Mouse (Mus musculus) neural tube, embryonic 15.5 days (tissue): ENCODE measurements at regions not wholly inside any gene's neighbourhood (a gene's known extent, or its start where the extent isn't known, plus 50 kb on each side); places are given as distances from the start of the nearest gene placed in this dataset.

Experiments used
- ATAC-seq: fragments of 200-750 bp; cut with Nextera tagmentation; 2 replicates; pipeline ENCODE4 v1.8.0; 2017; ENCODE audit warnings: mild to moderate bottlenecking, moderate TSS enrichment, moderate library complexity; ENCODE audit not compliant: low FRiP score
- H3K27ac ChIP-seq: fragments of 300-500 bp; sonication (generic); replicated peaks from 2 replicates; pipeline ENCODE4 v1.5.1; 2015; ENCODE audit warnings: mild to moderate bottlenecking, inconsistent platforms
- H3K27me3 ChIP-seq: fragments of 300-500 bp; sonication (generic); replicated peaks from 2 replicates; pipeline ENCODE4 v1.6.1; 2015; ENCODE audit warnings: inconsistent platforms
- H3K36me3 ChIP-seq: fragments of 300-500 bp; sonication (generic); 2 replicates; pipeline ENCODE4 v1.6.1; 2015; ENCODE audit warnings: inconsistent platforms
- H3K4me1 ChIP-seq: fragments of 300-500 bp; sonication (generic); 2 replicates; pipeline ENCODE4 v1.6.1; 2015; ENCODE audit warnings: inconsistent platforms
- H3K4me2 ChIP-seq: fragments of 300-500 bp; sonication (generic); 2 replicates; pipeline ENCODE4 v1.6.1; 2015; ENCODE audit warnings: inconsistent platforms, mild to moderate bottlenecking, moderate library complexity
- H3K4me3 ChIP-seq: fragments of 300-500 bp; sonication (generic); replicated peaks from 2 replicates; pipeline ENCODE4 v1.5.1; 2015; ENCODE audit warnings: mild to moderate bottlenecking, inconsistent platforms
- H3K9ac ChIP-seq: fragments of 300-500 bp; sonication (generic); replicated peaks from 2 replicates; pipeline ENCODE4 v1.6.1; 2015; ENCODE audit warnings: mild to moderate bottlenecking, inconsistent platforms
- H3K9me3 ChIP-seq: fragments of 300-500 bp; sonication (generic); replicated peaks from 2 replicates; pipeline ENCODE4 v1.6.1; 2016; ENCODE audit warnings: inconsistent platforms
- WGBS: fragments of 180-500 bp; shearing (Covaris S2); methylation state at CpG from one replicate; pipeline ENCODE4 v1.1.7; 2015; ENCODE audit warnings: mixed read lengths; 5-methylcytosine and 5-hydroxymethylcytosine counted together

GRCm38 (mm10) chr12:110074921-110075320, 203.9 kb upstream of the Dio3 start:
- H3K27ac ChIP-seq = no peak overlapping the region
- H3K27me3 ChIP-seq = no peaks in the 10 kb centered on the region
- no peak overlapping the region for H3K4me3 ChIP-seq
- WGBS = 93% methylated on average over 8 of the region's 8 CpGs
- ATAC-seq = no peak
- H3K9ac ChIP-seq = no peak overlapping the region
- peaks cover 6% of the 10 kb centered on the region for H3K4me1 ChIP-seq
- no peaks in the 10 kb centered on the region for H3K9me3 ChIP-seq
- H3K36me3 ChIP-seq = no peaks in the 10 kb centered on the region
- no peak overlapping the region for H3K4me2 ChIP-seq

GRCm38 (mm10) chr12:110077211-110077884, 201.5 kb upstream of the Dio3 start:
- Histone ChIP-seq H3K36me3 (no peaks in the 10 kb centered on the region), H3K4me2 (no peak overlapping the region), H3K4me1 (peaks cover 6% of the 10 kb centered on the region), H3K9ac (no peak overlapping the region), H3K4me3 (no peak overlapping the region), H3K9me3 (no peaks in the 10 kb centered on the region), H3K27ac (no peak overlapping the region), H3K27me3 (no peaks in the 10 kb centered on the region)
- WGBS = 36% methylated on average over 6 of the region's 6 CpGs
- no peak for ATAC-seq

GRCm38 (mm10) chr12:110078081-110078505, 200.8 kb upstream of the Dio3 start:
- no peaks in the 10 kb centered on the region for H3K9me3 ChIP-seq
- H3K4me2 ChIP-seq = no peak overlapping the region
- H3K36me3 ChIP-seq = no peaks in the 10 kb centered on the region
- peaks cover 6% of the 10 kb centered on the region for H3K4me1 ChIP-seq
- WGBS = 75% methylated on average over 13 of the region's 13 CpGs
- H3K4me3 ChIP-seq = no peak overlapping the region
- no peaks in the 10 kb centered on the region for H3K27me3 ChIP-seq
- ATAC-seq = no peak
- no peak overlapping the region for H3K27ac ChIP-seq
- H3K9ac ChIP-seq = no peak overlapping the region

- H3K27me3 ChIP-seq = no peaks in the 10 kb centered on the region
- H3K4me2 ChIP-seq = no peak overlapping the region
- no peaks in the 10 kb centered on the region for H3K36me3 ChIP-seq
- no peak overlapping the region for H3K4me3 ChIP-seq
- H3K4me1 ChIP-seq = peaks cover 5% of the 10 kb centered on the region
- no peak for ATAC-seq
- WGBS = 85% methylated on average over 3 of the region's 3 CpGs
- H3K9ac ChIP-seq = no peak overlapping the region
- H3K9me3 ChIP-seq = no peaks in the 10 kb centered on the region
- no peak overlapping the region for H3K27ac ChIP-seq
Measured at GRCm38 (mm10) chr12:110081831-110082615, 196.8 kb upstream of the Dio3 start.

GRCm38 (mm10) chr12:110082921-110083320, 195.9 kb upstream of the Dio3 start:
- no peaks in the 10 kb centered on the region for H3K9me3 ChIP-seq
- WGBS = 29% methylated on average over 13 of the region's 13 CpGs
- H3K27me3 ChIP-seq = no peaks in the 10 kb centered on the region
- no peak overlapping the region for H3K4me2 ChIP-seq
- no peak for ATAC-seq
- no peaks in the 10 kb centered on the region for H3K4me1 ChIP-seq
- no peak overlapping the region for H3K27ac ChIP-seq
- no peak overlapping the region for H3K4me3 ChIP-seq
- H3K36me3 ChIP-seq = no peaks in the 10 kb centered on the region
- no peak overlapping the region for H3K9ac ChIP-seq

GRCm38 (mm10) chr12:110083471-110083870, 195.4 kb upstream of the Dio3 start:
- Histone ChIP-seq H3K36me3 (no peaks in the 10 kb centered on the region), H3K27me3 (no peaks in the 10 kb centered on the region), H3K9ac (no peak overlapping the region), H3K4me3 (no peak overlapping the region), H3K4me1 (no peaks in the 10 kb centered on the region), H3K4me2 (no peak overlapping the region), H3K9me3 (no peaks in the 10 kb centered on the region), H3K27ac (no peak overlapping the region)
- ATAC-seq = no peak
- WGBS = 81% methylated on average over 5 of the region's 5 CpGs

- no peak for ATAC-seq
Measured at GRCm38 (mm10) chr12:110086921-110087320, 191.9 kb upstream of the Dio3 start.

GRCm38 (mm10) chr12:110087812-110088211, 191.1 kb upstream of the Dio3 start:
- ATAC-seq = no peak
- no peaks in the 10 kb centered on the region for H3K9me3 ChIP-seq
- H3K4me3 ChIP-seq = no peak overlapping the region
- no peak overlapping the region for H3K4me2 ChIP-seq
- H3K4me1 ChIP-seq = 0 out of 2 replicates have a peak, but pooled peaks cover 4% of the 10 kb centered on the region
- H3K27ac ChIP-seq = no peak overlapping the region
- H3K36me3 ChIP-seq = no peaks in the 10 kb centered on the region
- H3K27me3 ChIP-seq = no peaks in the 10 kb centered on the region
- H3K9ac ChIP-seq = no peak overlapping the region

More at GRCm38 (mm10) chr12:110086921-110087320, 191.9 kb upstream of the Dio3 start:
- Histone ChIP-seq H3K9ac (no peak overlapping the region), H3K4me1 (no peaks in the 10 kb centered on the region), H3K36me3 (no peaks in the 10 kb centered on the region), H3K4me3 (no peak overlapping the region), H3K9me3 (no peaks in the 10 kb centered on the region), H3K4me2 (no peak overlapping the region), H3K27me3 (no peaks in the 10 kb centered on the region), H3K27ac (no peak overlapping the region)
- 83% methylated on average over 2 of the region's 2 CpGs for WGBS

GRCm38 (mm10) chr12:110102186-110102585, 176.7 kb upstream of the Dio3 start:
- no peak overlapping the region for H3K4me2 ChIP-seq
- H3K4me3 ChIP-seq = no peak overlapping the region
- ATAC-seq = no peak
- H3K27ac ChIP-seq = no peak overlapping the region
- no peaks in the 10 kb centered on the region for H3K36me3 ChIP-seq
- no peaks in the 10 kb centered on the region for H3K4me1 ChIP-seq
- no peaks in the 10 kb centered on the region for H3K9me3 ChIP-seq
- H3K27me3 ChIP-seq = no peaks in the 10 kb centered on the region
- 93% methylated on average over 7 of the region's 7 CpGs for WGBS
- H3K9ac ChIP-seq = no peak overlapping the region

GRCm38 (mm10) chr12:110112051-110112722, 166.7 kb upstream of the Dio3 start:
- no peak overlapping the region for H3K27ac ChIP-seq
- no peaks in the 10 kb centered on the region for H3K36me3 ChIP-seq
- H3K4me1 ChIP-seq = no peaks in the 10 kb centered on the region
- H3K27me3 ChIP-seq = no peaks in the 10 kb centered on the region
- H3K9ac ChIP-seq = no peak overlapping the region
- WGBS = 79% methylated on average over 11 of the region's 11 CpGs
- no peak for ATAC-seq
- H3K4me3 ChIP-seq = no peak overlapping the region
- H3K9me3 ChIP-seq = no peaks in the 10 kb centered on the region
- no peak overlapping the region for H3K4me2 ChIP-seq

- H3K4me3 ChIP-seq = no peak overlapping the region
- H3K4me1 ChIP-seq = no peaks in the 10 kb centered on the region
- H3K27me3 ChIP-seq = no peaks in the 10 kb centered on the region
- ATAC-seq = no peak
- no peak overlapping the region for H3K4me2 ChIP-seq
- H3K36me3 ChIP-seq = no peaks in the 10 kb centered on the region
- no peaks in the 10 kb centered on the region for H3K9me3 ChIP-seq
- H3K9ac ChIP-seq = no peak overlapping the region
- 90% methylated on average over 7 of the region's 7 CpGs for WGBS
- H3K27ac ChIP-seq = no peak overlapping the region
Measured at GRCm38 (mm10) chr12:110112723-110113105, 166.2 kb upstream of the Dio3 start.

- Histone ChIP-seq H3K9ac (no peak overlapping the region), H3K36me3 (no peaks in the 10 kb centered on the region), H3K4me1 (0 out of 2 replicates have a peak, but pooled peaks cover 6% of the 10 kb centered on the region), H3K27me3 (no peaks in the 10 kb centered on the region), H3K27ac (no peak overlapping the region), H3K9me3 (no peaks in the 10 kb centered on the region), H3K4me3 (no peak overlapping the region), H3K4me2 (no peak overlapping the region)
- WGBS = 46% methylated on average over 7 of the region's 7 CpGs
- ATAC-seq = no peak
Measured at GRCm38 (mm10) chr12:110120141-110120540, 158.7 kb upstream of the Dio3 start.
